In genomic region chr2:84381997-84382396, GRCm38 (mm10) we compare ENCODE assay signal across 17 mouse cellular contexts. TPM values are rescaled to one million over a fixed set of nuclear protein-coding genes. Genes with fewer than 3 reads are reported as not detected.
A peak's percentile ranks its signal among the peaks of the same experiment; 100 is the strongest.
DNase-seq lines count a peak whose midpoint lies in the region; ATAC-seq and TF ChIP-seq lines count a peak whose summit lies in the region.
"Had no signal": no experiment of that assay in that cellular context is flagged by ENCODE, and none has a peak within 500 bp of the region (broad histone marks: within the 10 kb centered on the region; RNA-seq: fewer than 3 reads in every experiment).

No protein-coding gene starts in this region.

- no peak for ATAC-seq in heart, embryonic 13.5 days (ENCODE audit: extremely low read depth, insufficient number of reproducible peaks, low FRiP score, low TSS enrichment)
- peak; percentile 12 to 56; a peak in 1 of 4 replicates for ATAC-seq in hematopoietic stem cell, adult 5-6 weeks (replicated peaks in 1 of 2; ENCODE audit: insufficient read depth in 1 of 2, low FRiP score in 2 of 2, low TSS enrichment in 1 of 2, low read depth in 1 of 2, poor library complexity in 2 of 2, severe bottlenecking in 2 of 2)
- peak; percentile 30; the same call in 1 of the 2 replicates for ATAC-seq in neutrophil, adult 5-6 weeks (ENCODE audit: extremely low read depth, insufficient number of reproducible peaks, low FRiP score, poor library complexity, severe bottlenecking)
- ATAC-seq: forebrain, postnatal 0 days had no signal

- 0 out of 2 replicates have a peak overlapping the region, but pooled peaks have one; percentile 67 for H3K27ac ChIP-seq in heart, embryonic 13.5 days (replicated peaks)
- no peak overlapping the region for H3K27ac ChIP-seq in MEL (ENCODE audit: control insufficient read depth, low read depth, low read length)
- H3K27ac ChIP-seq: embryonic facial prominence, embryonic 13.5 days; forebrain, embryonic 12.5 days; hindbrain, embryonic 15.5 days had no signal

- WGBS in heart, embryonic 13.5 days = 72% methylated on average over 5 of the region's 5 CpGs

- TF ChIP-seq POLR2A in MEL (IDR thresholded peaks at IDR 0.05; ENCODE audit: control insufficient read depth in 1 of 2, insufficient read depth in 1 of 2, low read depth in 1 of 2, low read length in 2 of 2, poor library complexity in 1 of 2) = no peak

- no peak overlapping the region for H3K4me2 ChIP-seq in heart, embryonic 13.5 days
- H3K4me2 ChIP-seq: embryonic facial prominence, embryonic 13.5 days; forebrain, embryonic 12.5 days; hindbrain, embryonic 15.5 days had no signal

- no peaks in the 10 kb centered on the region for H3K36me3 ChIP-seq in heart, embryonic 13.5 days
- no peaks in the 10 kb centered on the region for H3K36me3 ChIP-seq in MEL (ENCODE audit: control insufficient read depth in 1 of 2, insufficient read depth in 2 of 2, low read length in 2 of 2)
- H3K36me3 ChIP-seq: embryonic facial prominence, embryonic 13.5 days; forebrain, embryonic 12.5 days; hindbrain, embryonic 15.5 days had no signal

- TF ChIP-seq CTCF in MEL (IDR thresholded peaks at IDR 0.05 in 2 of 3, conservative IDR thresholded peaks at IDR 0.05 in 1 of 3; ENCODE audit: control insufficient read depth in 1 of 3, insufficient read depth in 1 of 3, low read depth in 2 of 3, low read length in 3 of 3, poor library complexity in 1 of 3, severe bottlenecking in 1 of 3) = no peak

- no peaks in the 10 kb centered on the region for H3K79me2 ChIP-seq in MEL (ENCODE audit: control insufficient read depth, insufficient read depth, low read length, poor library complexity)

- H3K27me3 ChIP-seq in heart, embryonic 13.5 days (replicated peaks) = no peaks in the 10 kb centered on the region
- peaks cover under 1 to 1% of the 10 kb centered on the region in 2 experiments for H3K27me3 ChIP-seq in MEL (ENCODE audit: control insufficient read depth in 1 of 2, insufficient read depth in 2 of 2, low read length in 2 of 2)
- H3K27me3 ChIP-seq: CH12.LX; embryonic facial prominence, embryonic 13.5 days; forebrain, embryonic 12.5 days; hindbrain, embryonic 15.5 days had no signal

- DNase-seq in heart, adult 8-10 months (ENCODE audit: low spot score) = no peak
- DNase-seq in MEL (ENCODE audit: low read depth, low spot score) = no peak
- no peak for DNase-seq in cerebellum, postnatal 14 days
- no peak for DNase-seq in right cerebral cortex, postnatal 25 days
- DNase-seq: adrenal gland, adult 8-10 months; cerebellum, adult 11 months; cerebellum, adult 8-10 months; cerebellum, postnatal 25 days; forebrain, postnatal 0 days; gastrocnemius, postnatal 14 days had no signal

- no peaks in the 10 kb centered on the region for H3K9me3 ChIP-seq in heart, embryonic 13.5 days
- no peaks in the 10 kb centered on the region for H3K9me3 ChIP-seq in MEL (replicated peaks; ENCODE audit: insufficient read depth, low read length)
- H3K9me3 ChIP-seq: embryonic facial prominence, embryonic 13.5 days; forebrain, embryonic 12.5 days; hindbrain, embryonic 15.5 days had no signal

- TF ChIP-seq RAD21 in MEL (IDR thresholded peaks at IDR 0.05; ENCODE audit: low read depth, low read length) = no peak

- TF ChIP-seq EP300 in MEL (IDR thresholded peaks at IDR 0.05; ENCODE audit: low read depth in 1 of 2, low read length in 2 of 2) = no peak

- no peak overlapping the region for H3K9ac ChIP-seq in heart, embryonic 13.5 days
- H3K9ac ChIP-seq in MEL (ENCODE audit: control insufficient read depth, low read depth, low read length, poor library complexity, severe bottlenecking) = no peak overlapping the region
- H3K9ac ChIP-seq: embryonic facial prominence, embryonic 13.5 days; forebrain, embryonic 12.5 days; forebrain, postnatal 0 days; hindbrain, embryonic 15.5 days had no signal

- H3K4me3 ChIP-seq in heart, embryonic 13.5 days = no peak overlapping the region
- no peak overlapping the region for H3K4me3 ChIP-seq in MEL (ENCODE audit: control insufficient read depth in 1 of 2, insufficient read depth in 1 of 2, low read depth in 2 of 2, low read length in 2 of 2)
- H3K4me3 ChIP-seq: embryonic facial prominence, embryonic 13.5 days; forebrain, embryonic 12.5 days; hindbrain, embryonic 15.5 days had no signal

- H3K4me1 ChIP-seq in heart, embryonic 13.5 days = peaks cover 36% of the 10 kb centered on the region
- no peaks in the 10 kb centered on the region for H3K4me1 ChIP-seq in MEL (ENCODE audit: control insufficient read depth in 1 of 2, insufficient read depth in 2 of 2, low read length in 2 of 2)
- H3K4me1 ChIP-seq: forebrain, embryonic 12.5 days had no signal

TF ChIP-seq in MEL, 35 proteins besides CTCF, POLR2A, EP300 and RAD21:
- TF ChIP-seq GATA1 (IDR thresholded peaks at IDR 0.05; ENCODE audit: low read depth, low read length) (no peak), ZNF384 (IDR thresholded peaks at IDR 0.05; ENCODE audit: low read depth, low read length) (peak; percentile 74), USF2 (IDR thresholded peaks at IDR 0.05; ENCODE audit: borderline replicate concordance in 1 of 2, insufficient read depth in 1 of 2, low read depth in 1 of 2, low read length in 2 of 2) (no peak), ELF1 (IDR thresholded peaks at IDR 0.05; ENCODE audit: low read depth, low read length) (no peak)

RNA-seq across cellular contexts. Expression of gene Calcrl, which starts 43.2 kb away (rescaled TPM):
- polyA plus RNA-seq in heart, embryonic 13.5 days (2015; fragmentation: Nextera tagmentation; extraction: Ambion mirVana) = 38.6 and 39.2 TPM in 2 replicates
- total RNA-seq in heart, adult 8-10 months (2022) = 10 to 100 TPM; 18.9 to 25.4 (median 24.4) TPM
- total RNA-seq in MEL (2012; rRNA removed) = not detected in 2 replicates
- not detected for polyA plus RNA-seq in MEL (2012; ENCODE audit: insufficient read depth in 1 of 2, insufficient read length in 2 of 2, low read depth in 1 of 2, low replicate concordance in 2 of 2, missing spikeins in 1 of 2)
- 268 and 404 TPM in 2 replicates for total RNA-seq in hematopoietic stem cell, adult 5-6 weeks (2017)
- 36.7 and 37.8 TPM in 2 replicates for total RNA-seq in neutrophil, adult 5-6 weeks (2017)

Comparison
In these comparisons a context has a peak if more than half of its experiments do, and no peak if none do; other contexts are left out.
1. RNA of gene Calcrl, which starts 43.2 kb away (total RNA-seq): 268 to 404 TPM in hematopoietic stem cell, adult 5-6 weeks, 36.7 to 37.8 TPM in neutrophil, adult 5-6 weeks and 18.9 to 25.4 TPM in heart, adult 8-10 months; not detected in MEL; every median in the first group is over 10 times any median in the second.